Mouse (Mus musculus): ENCODE measurements around the gene Abl1. TPM values are rescaled to one million over a fixed set of nuclear protein-coding genes. Genes with fewer than 3 reads are reported as not detected.

Abl1 gene
- total RNA-seq, 2 experiments from 2014 or later: 43.1 to 45.7 TPM

DNA sequence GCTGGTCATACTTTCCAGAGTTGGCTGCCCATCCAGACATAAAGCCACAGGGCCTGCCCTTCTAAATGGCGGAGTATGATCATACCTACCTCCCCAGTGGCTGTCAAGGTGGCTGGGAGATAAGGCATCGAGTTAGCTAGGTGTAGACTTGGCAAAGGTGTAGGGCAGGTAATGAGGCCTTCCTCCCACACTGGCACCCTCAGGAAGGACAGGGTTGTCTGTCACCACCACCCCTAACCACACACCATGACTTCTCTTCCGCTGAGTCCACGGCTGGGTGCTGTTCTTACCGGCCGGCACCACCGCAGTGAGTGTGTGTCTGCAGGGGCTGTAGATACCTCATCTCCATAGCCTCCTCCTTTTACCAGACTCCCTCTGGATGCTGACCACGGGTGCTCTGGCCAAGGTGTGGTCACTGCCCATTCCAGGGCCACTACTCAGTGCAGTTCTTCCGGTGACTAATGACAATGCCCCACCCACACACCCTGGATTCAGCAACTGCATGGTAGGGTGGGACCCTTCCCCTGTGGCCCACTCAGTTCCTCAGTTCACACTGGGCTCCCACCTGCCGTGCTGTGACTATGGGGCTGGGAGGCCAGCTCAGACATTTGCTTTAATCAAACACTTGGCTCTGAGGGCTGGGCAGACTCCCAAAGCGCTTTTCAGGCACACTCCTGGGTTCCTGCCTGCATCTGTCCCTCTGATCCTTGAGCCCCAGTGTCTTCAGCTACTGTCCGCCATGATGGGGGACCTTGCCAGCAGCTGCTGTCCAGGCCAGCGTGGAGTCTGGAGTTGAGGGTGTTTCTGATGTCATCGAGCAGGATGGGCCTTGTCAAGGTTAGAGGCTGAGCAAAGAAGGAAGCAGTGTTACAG lies 123.1 kb downstream of the Abl1 start:
- DNase-seq: no peak
- intact Hi-C loops (cut with DNase I): no loop called here

DNA sequence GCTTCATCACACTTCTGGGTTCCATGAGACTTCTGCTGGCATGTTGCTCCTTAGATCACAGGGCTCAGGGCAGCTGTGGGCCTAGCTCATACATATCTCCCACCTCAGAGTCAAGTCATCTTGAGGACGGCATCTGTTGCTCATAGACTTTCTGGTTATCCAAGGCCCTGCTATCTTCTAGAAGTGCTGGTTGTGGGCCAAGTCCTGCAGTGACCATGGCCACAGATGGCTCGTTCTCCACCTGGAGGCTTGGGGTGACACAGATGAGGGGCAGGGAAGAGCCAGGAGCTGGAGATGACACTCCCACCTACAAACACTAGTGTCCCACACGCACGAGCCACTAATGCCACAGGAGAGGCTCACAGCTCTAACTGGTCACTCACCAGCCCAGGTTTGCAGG lies 125.5 kb downstream of the Abl1 start:
- intact Hi-C loops (cut with DNase I): no loop called here
- DNase-seq: no peak

DNA sequence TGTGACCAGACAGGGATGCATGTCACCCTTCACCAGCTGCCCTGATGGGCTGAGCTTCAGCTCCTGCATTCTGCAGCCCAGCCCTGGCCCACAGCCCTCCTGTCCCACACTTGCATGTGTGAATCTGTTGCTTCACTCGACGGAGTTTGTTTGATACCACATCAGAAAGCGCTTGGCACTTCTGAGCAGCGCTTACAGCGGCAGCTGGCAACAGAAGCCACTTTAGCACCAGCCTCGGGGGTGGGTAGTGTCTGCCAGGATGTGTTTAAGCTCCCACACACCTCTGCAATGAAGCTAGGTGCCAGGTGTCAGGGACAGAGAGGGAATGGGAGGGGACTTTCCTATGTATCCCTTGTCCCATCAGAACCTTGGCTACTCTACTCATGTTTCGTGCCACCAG lies 126.5 kb downstream of the Abl1 start:
- intact Hi-C loops (cut with DNase I): loop anchor here (5.0 kb wide), 1 partner anchor 103 kb away; no protein-coding TSS in a partner anchor
- DNase-seq: no peak

DNA sequence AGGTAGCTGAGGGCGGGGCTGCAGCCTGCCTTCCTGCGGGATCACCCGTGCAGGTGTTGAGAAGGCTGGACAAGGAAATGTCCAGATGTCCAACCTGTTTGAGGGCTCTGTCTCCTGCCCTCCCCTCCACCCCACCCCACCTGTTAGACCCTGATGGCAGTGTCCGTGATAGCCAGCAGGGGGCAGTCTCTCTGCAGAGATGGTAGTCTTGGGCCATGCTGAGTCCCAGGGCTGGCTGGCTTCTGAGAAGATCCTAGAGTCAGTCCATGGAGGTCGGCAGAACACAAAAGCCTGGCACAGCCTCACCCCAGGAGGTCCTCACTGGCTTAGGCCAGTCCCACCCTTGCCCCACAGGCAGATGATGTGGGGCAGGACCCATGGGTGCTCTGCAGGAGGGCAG lies 127.2 kb downstream of the Abl1 start:
- intact Hi-C loops (cut with DNase I): loop anchor here (5.0 kb wide), 1 partner anchor 102 kb away; no protein-coding TSS in a partner anchor

DNA sequence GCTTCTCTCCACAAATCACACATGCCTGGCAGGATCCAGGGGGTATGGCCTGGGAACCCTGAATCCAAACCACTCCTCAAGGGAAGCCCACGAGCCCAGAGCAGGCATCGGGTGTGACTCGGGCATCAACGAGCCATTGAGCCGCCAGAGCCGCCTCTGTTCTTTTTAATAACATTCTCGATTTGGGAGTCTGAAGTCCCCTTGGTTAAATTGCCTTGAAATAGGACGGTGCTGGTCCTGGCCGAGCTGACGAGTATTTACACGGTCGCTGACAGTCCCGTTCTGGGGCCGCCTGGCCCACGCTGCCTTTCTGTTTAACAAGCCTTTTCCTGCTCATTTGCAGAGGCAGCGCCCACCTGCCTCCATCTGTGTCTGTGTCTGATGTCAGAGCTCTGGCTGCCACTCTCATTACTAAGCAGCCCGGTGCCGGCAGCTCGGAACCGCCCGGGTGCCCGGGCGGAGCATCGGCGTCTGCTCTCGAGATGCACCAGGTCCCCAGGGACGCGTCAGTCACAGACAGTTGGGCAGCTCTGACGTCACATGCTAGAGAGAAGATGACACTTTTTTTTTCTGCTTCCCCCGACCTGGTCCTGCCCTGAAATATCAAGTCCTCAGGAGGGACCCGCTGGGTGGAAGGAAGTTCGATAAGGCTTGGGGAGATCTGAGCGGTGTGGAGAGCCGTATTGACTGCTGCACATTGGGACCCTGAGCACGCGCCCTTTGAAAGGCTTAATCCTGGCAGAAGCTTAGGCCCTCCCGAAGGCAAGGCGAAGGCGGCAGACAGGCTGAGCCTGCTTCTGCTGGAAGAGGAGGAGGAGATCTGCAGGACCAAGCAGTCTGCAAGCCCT lies 134.6 kb downstream of the Abl1 start:
- intact Hi-C loops (cut with DNase I): no loop called here
- peak in 1 of 2 experiments; percentile 25 for DNase-seq

More for the DNA sequence above, 127.2 kb downstream of the Abl1 start:
- DNase-seq: peak; percentile 49 to 72

DNA sequence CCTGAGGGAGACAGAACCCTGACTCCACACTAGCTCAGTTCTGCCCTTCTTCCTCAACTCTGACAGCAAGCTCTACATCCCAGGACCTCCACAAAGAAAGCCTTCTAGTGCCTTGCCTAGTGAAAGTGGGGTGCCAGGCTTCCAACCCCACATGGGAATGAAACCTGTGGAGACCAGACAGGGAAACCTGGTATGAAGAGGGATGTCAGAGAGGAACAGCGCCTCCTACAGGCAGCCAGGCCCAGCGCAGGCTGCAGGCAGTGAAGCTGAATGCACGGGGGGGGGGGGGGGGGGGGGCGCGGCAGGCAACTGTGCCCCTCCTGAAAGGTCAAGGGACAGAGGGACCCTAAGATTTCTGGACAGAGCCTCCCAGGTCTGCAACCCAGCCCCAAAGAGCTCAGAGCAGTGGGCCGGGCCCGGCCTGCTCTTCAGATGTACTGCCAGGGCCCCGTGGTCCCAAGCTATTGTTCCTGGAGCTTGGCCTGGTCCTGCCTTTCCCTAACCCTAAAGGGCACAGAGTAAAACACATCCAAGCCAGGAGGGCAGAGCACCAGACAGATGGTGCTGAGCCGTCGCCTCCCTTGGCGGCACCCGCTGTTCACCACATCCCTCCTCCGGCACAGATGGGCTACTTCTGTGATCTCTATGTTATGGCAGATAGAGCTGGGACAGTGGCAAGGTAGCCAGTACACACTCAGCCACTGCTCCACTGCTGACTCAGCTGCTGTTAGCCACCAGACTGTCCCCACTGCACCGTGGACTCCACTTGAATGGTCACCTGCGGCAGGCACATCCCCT lies 136.0 kb downstream of the Abl1 start:
- peak in 1 of 2 experiments; percentile 47 for DNase-seq
- intact Hi-C loops (cut with DNase I): no loop called here

DNA sequence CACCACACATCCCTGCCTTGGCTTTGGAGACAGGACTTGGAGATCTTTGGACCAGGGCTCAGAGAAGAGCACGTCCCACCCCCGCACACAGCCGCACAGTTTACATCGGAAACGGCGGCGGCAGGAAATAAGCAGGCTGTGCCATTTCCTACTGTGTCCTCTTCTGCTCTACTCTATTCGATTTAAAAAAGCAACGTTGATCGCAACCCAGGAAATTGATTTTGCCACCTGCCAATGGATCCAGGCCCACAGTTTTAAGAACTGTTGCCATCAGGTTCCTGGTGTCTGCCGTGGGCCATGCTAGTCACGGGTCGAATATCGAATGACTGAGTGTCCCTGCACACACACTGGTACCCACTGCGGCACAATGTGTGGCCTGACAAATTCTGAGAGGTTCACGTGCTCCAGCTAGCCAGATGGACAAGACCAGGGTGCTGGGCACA lies 137.3 kb downstream of the Abl1 start:
- intact Hi-C loops (cut with DNase I): no loop called here
- DNase-seq: no peak

DNA sequence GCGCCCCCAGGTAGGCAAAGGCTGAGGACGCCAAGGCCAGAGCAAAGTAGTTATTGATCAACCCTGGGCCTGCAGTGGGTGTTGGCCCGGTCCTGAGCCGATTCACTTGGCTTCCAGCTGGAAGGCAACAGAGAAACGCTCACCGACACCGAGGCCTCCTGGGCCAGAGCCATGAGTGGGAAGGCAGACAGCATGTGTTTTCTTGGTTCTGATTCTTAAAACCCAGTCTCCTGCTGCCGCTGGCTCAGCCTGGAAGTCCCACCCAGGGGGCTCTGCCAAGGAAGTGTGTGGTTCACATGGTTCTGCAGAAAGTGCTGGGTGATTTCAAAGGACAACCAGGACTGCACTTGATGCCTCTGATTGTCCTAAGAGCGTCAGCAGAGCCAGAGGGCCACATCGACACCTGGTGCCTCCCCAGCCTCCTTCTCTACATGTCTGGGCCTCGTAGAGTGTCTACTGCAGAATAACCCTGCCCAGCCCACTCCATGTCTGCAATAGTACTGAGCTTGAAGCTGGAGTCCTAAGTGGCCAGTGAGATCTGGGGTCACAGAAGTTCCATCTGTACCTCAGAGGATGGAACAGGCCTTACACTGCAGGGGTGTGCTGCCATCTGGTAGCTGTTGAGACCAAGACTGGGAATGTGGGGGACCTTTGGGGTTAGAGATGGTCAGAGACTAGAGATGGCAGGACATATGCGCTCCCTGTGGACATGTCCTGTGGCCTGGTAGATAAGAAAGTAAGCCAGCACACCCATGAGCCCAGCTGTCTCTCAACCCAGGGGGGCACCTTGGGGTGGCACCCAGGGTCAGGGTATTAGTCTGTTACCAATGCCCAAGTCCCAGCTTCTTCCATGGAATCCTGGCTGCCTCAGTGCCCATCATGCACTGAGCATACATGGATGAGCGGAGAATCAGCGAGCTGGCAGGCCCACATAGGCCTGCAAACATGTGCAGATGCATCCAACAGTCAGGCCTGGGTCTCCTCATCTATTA lies 138.2 kb downstream of the Abl1 start:
- intact Hi-C loops (cut with DNase I): no loop called here
- no peak for DNase-seq

DNA sequence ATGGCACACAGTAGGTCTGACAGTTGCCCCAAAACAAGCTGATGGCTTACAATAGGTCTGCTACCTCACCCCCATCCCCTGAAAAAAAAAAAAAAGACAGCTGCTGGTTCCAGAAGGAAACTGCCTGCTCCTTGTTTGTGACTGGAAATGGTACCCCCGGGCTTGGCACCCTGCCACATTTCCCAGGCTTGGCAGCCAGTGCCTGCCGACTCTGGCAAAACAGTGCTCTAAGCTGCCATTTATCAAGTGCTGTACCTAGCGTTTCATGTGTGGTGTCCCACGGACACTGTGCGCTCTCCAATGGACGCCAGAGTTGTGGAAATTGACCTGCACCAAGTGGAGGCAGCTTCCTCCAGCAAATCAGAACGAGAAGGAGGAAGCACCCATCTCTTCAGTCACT lies 139.7 kb downstream of the Abl1 start:
- DNase-seq: no peak
- intact Hi-C loops (cut with DNase I): no loop called here

DNA sequence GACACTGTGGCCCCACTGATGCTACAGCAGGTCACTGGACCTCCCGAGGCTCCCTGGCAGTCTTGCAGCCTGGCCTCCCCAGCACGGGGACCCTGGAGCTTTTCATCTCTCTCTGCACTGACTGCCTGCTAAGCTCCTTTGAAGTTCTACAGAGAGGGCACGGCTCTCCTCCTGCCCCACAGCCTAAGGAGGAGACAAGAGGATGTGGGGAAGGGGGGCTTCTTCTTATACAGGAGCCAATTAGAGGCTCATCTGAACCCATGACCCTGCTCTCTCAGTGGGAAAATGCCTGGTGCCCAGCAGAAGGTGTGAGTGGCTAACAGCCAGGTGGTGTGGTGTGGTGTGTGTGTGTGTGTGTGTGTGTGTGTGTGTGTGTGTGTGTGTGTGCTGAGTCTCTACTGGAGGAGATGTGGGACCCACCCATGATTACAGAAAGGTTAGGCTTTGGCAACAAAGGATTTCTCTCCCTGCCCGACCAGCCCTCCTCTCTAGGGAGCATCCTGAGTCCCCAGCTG lies 140.2 kb downstream of the Abl1 start:
- DNase-seq: no peak
- intact Hi-C loops (cut with DNase I): no loop called here

DNA sequence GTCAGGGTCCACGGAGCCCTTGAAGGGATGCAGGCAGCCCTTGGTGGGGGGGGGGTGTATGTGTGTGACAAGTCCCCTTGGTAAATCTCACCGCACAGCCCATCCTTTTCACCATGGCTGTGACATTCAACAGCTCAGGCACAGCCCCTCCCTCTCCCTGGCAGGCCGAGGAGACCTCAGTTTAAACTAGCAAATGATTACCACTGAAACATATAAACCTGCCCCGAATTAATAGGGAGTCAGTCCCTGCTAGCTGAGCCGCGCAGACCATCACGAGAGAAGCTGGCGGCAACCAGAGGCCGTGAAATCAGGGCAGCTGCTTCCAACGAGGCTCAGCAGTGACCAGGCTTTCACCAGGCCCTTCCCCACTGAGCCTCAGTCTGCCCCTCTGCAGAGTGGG lies 147.9 kb downstream of the Abl1 start:
- intact Hi-C loops (cut with DNase I): no loop called here
- DNase-seq: no peak

DNA sequence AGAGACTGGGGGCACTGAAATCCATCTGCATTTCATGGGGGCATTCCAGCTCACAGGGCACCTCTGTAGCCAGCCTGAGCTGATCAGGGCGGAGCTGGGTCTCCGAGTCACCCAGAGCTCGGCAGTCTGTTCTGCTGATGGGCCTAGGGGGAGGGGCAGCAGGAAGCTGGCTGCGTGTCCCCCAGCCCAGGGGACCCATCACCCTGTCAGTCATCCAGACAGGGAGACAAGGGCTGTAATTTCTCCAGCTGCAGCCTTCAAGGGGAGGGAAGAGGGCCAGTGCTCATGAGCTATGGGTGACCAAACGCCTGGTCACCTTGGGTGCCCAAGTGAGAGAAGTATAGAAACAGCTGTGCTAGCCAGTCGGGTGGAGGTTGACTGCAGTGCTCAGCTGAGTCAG lies 148.8 kb downstream of the Abl1 start:
- no peak for DNase-seq
- intact Hi-C loops (cut with DNase I): no loop called here

DNA sequence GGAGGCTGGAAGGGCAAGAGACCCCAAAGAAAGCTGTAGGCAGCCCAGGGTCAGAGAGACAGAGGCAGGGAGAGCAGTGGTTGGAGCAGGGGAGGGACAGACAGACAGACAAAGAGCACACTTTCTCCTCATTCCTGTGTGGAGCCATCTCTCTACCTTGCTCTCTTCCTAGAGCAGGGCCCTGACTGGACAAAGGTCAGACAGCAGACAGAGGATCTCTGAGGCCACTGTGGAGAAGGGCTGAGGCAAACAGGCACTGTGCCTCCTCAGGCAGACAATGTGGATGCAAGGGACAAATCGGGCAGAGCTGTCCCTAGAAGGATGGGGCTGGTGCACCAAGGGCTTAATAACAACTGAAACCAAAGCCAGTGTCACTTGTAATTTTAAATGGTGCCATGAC lies 150.7 kb downstream of the Abl1 start:
- no peak for DNase-seq
- intact Hi-C loops (cut with DNase I): no loop called here

DNA sequence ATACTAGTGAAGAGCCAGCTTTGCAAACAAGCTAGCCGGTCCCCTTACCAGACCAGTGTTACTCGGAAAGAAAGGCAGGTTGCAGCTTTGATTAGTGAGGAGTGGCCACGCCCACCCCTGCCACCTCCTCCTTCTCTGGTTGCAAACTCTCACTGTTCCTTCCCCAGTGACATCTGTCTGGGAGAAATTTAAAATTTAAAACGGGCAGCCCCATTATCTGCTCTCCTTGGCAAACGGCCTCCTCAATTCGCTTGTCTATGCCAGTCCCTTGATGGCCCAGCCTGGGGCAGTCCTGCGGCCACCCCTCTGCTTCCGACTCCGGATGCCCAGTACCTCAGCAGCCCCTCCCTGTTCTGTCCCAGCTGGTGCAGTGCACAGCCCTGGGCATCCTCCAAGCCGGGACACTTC lies 156.6 kb downstream of the Abl1 start:
- DNase-seq: no peak
- intact Hi-C loops (cut with DNase I): loop anchor here (5.0 kb wide), 1 partner anchor 57 kb away; no protein-coding TSS in a partner anchor

DNA sequence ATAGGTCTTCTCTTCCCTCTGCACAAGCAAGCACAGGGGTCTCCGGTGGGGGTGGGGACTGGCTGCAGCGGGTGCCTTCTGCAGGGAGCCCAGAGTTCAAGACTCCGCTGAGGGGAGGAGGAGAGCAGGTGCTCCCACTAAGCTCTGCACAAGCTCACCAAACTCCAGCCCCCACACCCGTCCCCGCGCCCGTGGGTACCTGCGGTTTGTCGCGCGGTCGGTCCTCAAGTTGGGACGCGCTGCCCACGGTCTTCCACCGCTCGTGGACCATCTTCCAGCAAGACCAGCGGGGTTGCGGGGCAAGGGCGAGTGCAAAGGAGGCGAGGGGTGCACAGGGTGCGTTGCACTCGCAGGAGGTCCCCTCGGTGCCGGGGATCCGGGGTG lies 157.3 kb downstream of the Abl1 start:
- no peak for DNase-seq
- intact Hi-C loops (cut with DNase I): loop anchor here (5.0 kb wide), 1 partner anchor 58 kb away; no protein-coding TSS in a partner anchor

DNA sequence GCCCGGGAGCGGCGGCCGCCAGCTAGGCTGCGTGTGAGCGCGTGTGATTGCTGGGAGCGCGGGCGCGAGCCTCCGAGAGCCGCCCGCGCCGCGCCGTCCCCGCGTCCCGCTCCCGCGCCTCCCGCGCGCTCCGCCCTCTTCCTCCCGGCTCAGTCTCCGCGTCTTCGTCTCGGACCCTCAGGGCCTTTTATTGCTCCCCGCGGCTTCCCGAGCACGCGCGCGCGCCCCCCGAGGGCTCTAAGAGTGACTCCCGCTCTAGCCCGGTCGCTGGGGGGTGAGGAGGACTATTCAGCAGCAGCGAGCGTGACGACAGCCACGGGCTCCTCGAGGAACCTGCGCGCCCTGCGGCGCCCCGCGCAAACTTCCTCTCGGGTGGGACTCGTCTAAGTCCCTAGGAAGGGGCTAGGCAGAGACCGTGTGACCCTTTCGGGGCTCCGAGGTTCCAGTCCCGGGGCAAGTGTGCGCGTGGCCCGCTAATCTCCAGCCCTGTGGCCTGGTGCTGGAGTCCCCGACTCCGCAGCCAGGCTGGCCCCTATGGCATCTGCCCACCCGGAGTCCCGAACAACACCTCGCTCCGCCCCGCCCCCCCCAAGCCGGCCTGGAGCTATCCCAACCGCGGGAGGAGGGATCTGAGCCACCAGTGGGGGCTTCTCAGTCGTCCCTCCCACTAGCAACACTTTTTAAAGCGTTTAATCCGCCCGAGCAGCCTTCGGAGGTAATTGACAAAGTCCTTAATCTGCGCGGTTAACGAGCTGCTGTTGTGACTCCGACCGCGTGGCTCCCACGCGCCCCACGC lies 157.9 kb downstream of the Abl1 start, which contains the start of gene Fibcd1:
TSS of gene Fibcd1 (minus strand) at position 110 of the 796 bp plus-strand sequence.
- DNase-seq: peak in 1 of 2 experiments; percentile 16
- intact Hi-C loops (cut with DNase I): loop anchor here (5.0 kb wide), 1 partner anchor 59 kb away; no protein-coding TSS in a partner anchor

DNA sequence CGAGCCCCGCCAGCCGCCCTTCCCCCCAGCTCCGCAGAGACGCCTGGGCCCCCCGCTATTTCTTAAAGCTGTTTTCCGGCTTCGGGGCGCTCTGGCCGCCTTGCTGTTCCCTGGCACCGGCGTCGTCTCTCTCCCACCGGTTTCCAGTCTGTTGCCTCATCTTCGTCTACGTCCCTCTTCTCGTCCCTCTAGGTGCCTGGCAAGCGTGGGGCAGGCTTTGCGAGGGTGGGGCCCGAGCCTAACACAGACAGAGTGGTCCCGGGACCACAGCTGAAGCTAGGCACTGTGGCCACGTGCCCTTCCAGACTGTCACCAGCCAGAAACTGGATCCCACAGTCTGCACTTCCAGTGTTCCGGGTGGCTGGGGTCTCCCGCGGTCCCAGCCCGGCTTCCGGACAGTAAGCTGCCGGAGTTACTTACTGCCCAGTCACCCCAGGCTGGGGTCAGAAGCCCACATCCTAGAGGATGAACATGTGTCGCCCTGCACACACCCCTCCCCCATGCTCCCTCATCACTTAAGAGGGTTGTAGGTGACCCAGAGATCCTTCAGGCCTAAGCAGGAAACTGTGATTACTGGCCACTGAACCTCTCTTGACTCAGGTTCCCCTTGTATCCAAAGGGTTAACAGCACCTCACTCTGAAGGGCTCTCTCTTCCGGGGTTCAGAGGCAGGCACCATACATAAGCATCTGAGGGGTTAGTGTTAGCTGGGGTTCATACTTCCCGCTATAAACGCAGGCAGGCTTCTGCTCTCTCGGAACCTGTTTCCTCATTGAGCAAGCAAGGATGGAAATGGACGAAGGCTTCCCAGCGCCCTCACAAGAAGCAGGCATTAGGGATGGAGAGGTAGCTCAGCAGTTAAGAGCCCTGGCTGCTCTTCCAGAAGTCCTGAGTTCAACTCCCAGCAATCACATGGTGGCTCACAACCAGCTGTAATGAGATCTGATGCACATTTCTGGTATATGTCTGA lies 158.8 kb downstream of the Abl1 start:
- DNase-seq: no peak
- intact Hi-C loops (cut with DNase I): loop anchor here (5.0 kb wide), 1 partner anchor 60 kb away; no protein-coding TSS in a partner anchor

Data from heart, postnatal 14 days (tissue).